Mouse (Mus musculus) embryonic fibroblast, embryonic 13.5 days (primary cell): ENCODE measurements around the gene Gprasp2. TPM values are rescaled to one million over a fixed set of nuclear protein-coding genes. Genes with fewer than 3 reads are reported as not detected.

ENCODE experiments used
- H3K27ac ChIP-seq: 2 replicates; pipeline ENCODE4 v1.5.1; 2012; ENCODE audit warnings: low read length, control low read depth, inconsistent platforms; ENCODE audit not compliant: insufficient read depth
- H3K4me1 ChIP-seq: 2 replicates; pipeline ENCODE4 v1.6.1; 2011; ENCODE audit warnings: low read length; ENCODE audit not compliant: control insufficient read depth, insufficient read depth
- H3K4me3 ChIP-seq: 2 replicates; pipeline ENCODE4 v1.5.1; 2011; ENCODE audit warnings: mild to moderate bottlenecking, control low read depth, low read length; ENCODE audit not compliant: insufficient read depth
- CTCF ChIP-seq: IDR thresholded peaks from 2 replicates; pipeline ENCODE4 v1.5.1; 2011; ENCODE audit warnings: mild to moderate bottlenecking, control low read depth, low read length, moderate library complexity, borderline replicate concordance; ENCODE audit not compliant: insufficient read depth
- POLR2A ChIP-seq: IDR thresholded peaks from 2 replicates; pipeline ENCODE4 v1.6.1; 2011; ENCODE audit warnings: low read depth, mild to moderate bottlenecking, control low read depth, low read length, moderate library complexity
- polyA plus RNA-seq: library from polyadenylated mRNA; stranded (reverse); fragments of >200 nt; gene quantifications from 2 replicates; pipeline ENCODE4 v1.2.4, GENCODE M21; 2011; ENCODE audit warnings: low read depth; ENCODE audit not compliant: missing spikeins, insufficient read length

Gprasp2 gene
- polyA plus RNA-seq, 1 experiment = 6.3 TPM

GRCm38 (mm10) chrX:135876679-135877078 lies 37.8 kb downstream of the Gprasp2 start:
- no peak for TF ChIP-seq POLR2A
- no peak for TF ChIP-seq CTCF
- no peak overlapping the region for H3K27ac ChIP-seq

GRCm38 (mm10) chrX:135879626-135880025 lies 40.8 kb downstream of the Gprasp2 start:
- Histone ChIP-seq H3K4me3 (no peak overlapping the region), H3K4me1 (no peaks in the 10 kb centered on the region), H3K27ac (no peak overlapping the region)
- no peak for TF ChIP-seq CTCF
- TF ChIP-seq POLR2A = no peak

More at GRCm38 (mm10) chrX:135876679-135877078, 37.8 kb downstream of the Gprasp2 start:
- no peaks in the 10 kb centered on the region for H3K4me1 ChIP-seq
- H3K4me3 ChIP-seq = no peak overlapping the region

- TF ChIP-seq POLR2A (peak; percentile 68), CTCF (no peak)
- peak overlapping the region; percentile 69 for H3K4me3 ChIP-seq
- no peaks in the 10 kb centered on the region for H3K4me1 ChIP-seq
- H3K27ac ChIP-seq = no peak overlapping the region
These were observed 46.8 kb downstream of the Gprasp2 start for GRCm38 (mm10) chrX:135885411-135886233.

GRCm38 (mm10) chrX:135886234-135886585 lies 47.4 kb downstream of the Gprasp2 start:
- peak overlapping the region; percentile 69 for H3K4me3 ChIP-seq
- H3K27ac ChIP-seq = no peak overlapping the region
- TF ChIP-seq CTCF (no peak), POLR2A (no peak)
- no peaks in the 10 kb centered on the region for H3K4me1 ChIP-seq

Other genes starting within 250 kb of the Gprasp2 start
- not detected in 2 replicates for gene Nxf7, start 240.3 kb upstream of the Gprasp2 start, polyA plus RNA-seq
- gene Prame, start 211.3 kb upstream of the Gprasp2 start, polyA plus RNA-seq = not detected in 2 replicates
- gene Tcp11x2, start 145.2 kb upstream of the Gprasp2 start, polyA plus RNA-seq = not detected in 2 replicates
- not detected in 2 replicates for gene Tmsb15a, start 113.8 kb upstream of the Gprasp2 start, polyA plus RNA-seq
- gene Armcx5, start 96.3 kb upstream of the Gprasp2 start, polyA plus RNA-seq = 9.9 and 10.5 TPM in 2 replicates
- gene Gprasp1, start 96.3 kb upstream of the Gprasp2 start, polyA plus RNA-seq = 40.1 and 47.5 TPM in 2 replicates
- gene Bhlhb9, start 41.4 kb upstream of the Gprasp2 start, polyA plus RNA-seq = 27.6 and 32.9 TPM in 2 replicates
- gene Arxes2, start 154.8 kb downstream of the Gprasp2 start, polyA plus RNA-seq = 27.2 and 44.8 TPM in 2 replicates
- gene Arxes1, start 194.3 kb downstream of the Gprasp2 start, polyA plus RNA-seq = 3.6 and 12.2 TPM in 2 replicates
- not detected in 2 replicates for gene Bex2, start 229.2 kb downstream of the Gprasp2 start, polyA plus RNA-seq
- not detected in 2 replicates for gene Nxf3, start 246.2 kb downstream of the Gprasp2 start, polyA plus RNA-seq